ENCODE assay signal across 24 mouse cellular contexts in genomic region chr16:88511348-88511747, GRCm38 (mm10). TPM values are rescaled to one million over a fixed set of nuclear protein-coding genes. Genes with fewer than 3 reads are reported as not detected.
"Had no signal": no experiment of that assay in that cellular context is flagged by ENCODE, and none has a peak within 500 bp of the region (broad histone marks: within the 10 kb centered on the region; RNA-seq: fewer than 3 reads in every experiment).

No protein-coding gene starts in this region.

- H3K4me1 ChIP-seq: kidney, embryonic 15.5 days; limb, embryonic 12.5 days; limb, embryonic 15.5 days; lung, embryonic 15.5 days; megakaryocyte, embryonic 14.5 days; midbrain, embryonic 10.5 days; midbrain, embryonic 13.5 days; neural tube, embryonic 13.5 days had no signal

- H3K9me3 ChIP-seq: kidney, embryonic 15.5 days; limb, embryonic 12.5 days; limb, embryonic 15.5 days; lung, embryonic 15.5 days; midbrain, embryonic 10.5 days; midbrain, embryonic 13.5 days; neural tube, embryonic 13.5 days had no signal

- H3K36me3 ChIP-seq: kidney, embryonic 15.5 days; limb, embryonic 12.5 days; limb, embryonic 15.5 days; lung, embryonic 15.5 days; midbrain, embryonic 10.5 days; midbrain, embryonic 13.5 days; neural tube, embryonic 13.5 days had no signal

- H3K27me3 ChIP-seq: kidney, embryonic 15.5 days; limb, embryonic 12.5 days; limb, embryonic 15.5 days; lung, embryonic 15.5 days; megakaryocyte, embryonic 14.5 days; midbrain, embryonic 13.5 days; neural tube, embryonic 13.5 days had no signal

- H3K4me2 ChIP-seq: kidney, embryonic 15.5 days; limb, embryonic 12.5 days; limb, embryonic 15.5 days; liver, embryonic 11.5 days; lung, embryonic 15.5 days; midbrain, embryonic 13.5 days; neural tube, embryonic 13.5 days had no signal

- ATAC-seq: liver, postnatal 0 days; midbrain, embryonic 13.5 days; midbrain, embryonic 16.5 days had no signal

- H3K4me3 ChIP-seq: kidney, embryonic 15.5 days; limb, embryonic 12.5 days; limb, embryonic 15.5 days; lung, embryonic 15.5 days; megakaryocyte, embryonic 14.5 days; midbrain, embryonic 10.5 days; midbrain, embryonic 13.5 days; myocyte; neural tube, embryonic 13.5 days had no signal

- H3K27ac ChIP-seq: kidney, embryonic 15.5 days; limb, embryonic 12.5 days; limb, embryonic 15.5 days; liver, embryonic 14.5 days; lung, embryonic 15.5 days; midbrain, embryonic 10.5 days; midbrain, embryonic 13.5 days; neural tube, embryonic 13.5 days had no signal

- DNase-seq: kidney, adult 2 months; kidney, postnatal 25 days; left cerebral cortex, postnatal 4 days; liver, postnatal 0 days; lung, postnatal 36 days; retina, postnatal 1 day; thymus, postnatal 25 days had no signal

- H3K9ac ChIP-seq: kidney, embryonic 15.5 days; limb, embryonic 12.5 days; limb, embryonic 15.5 days; liver, embryonic 14.5 days; liver, postnatal 0 days; lung, embryonic 15.5 days; midbrain, embryonic 13.5 days; neural tube, embryonic 13.5 days had no signal

RNA-seq across cellular contexts. Expression of gene Cldn17, which starts 4.6 kb away (rescaled TPM):
- polyA plus RNA-seq: intestine, embryonic 14.5 days; kidney, adult 2 months; kidney, embryonic 15.5 days; limb, embryonic 12.5 days; liver, embryonic 11.5 days; liver, embryonic 14.5 days; liver, postnatal 0 days; lung, embryonic 15.5 days; midbrain, embryonic 10.5 days; midbrain, embryonic 13.5 days; midbrain, embryonic 16.5 days; myocyte; neural tube, embryonic 13.5 days; small intestine, adult 2 months; spleen, adult 2 months; thymus, postnatal 0 days; urinary bladder, adult 2 months had no signal

RNA-seq across cellular contexts. Expression of gene Cldn8, which starts 51.6 kb away (rescaled TPM):
- polyA plus RNA-seq: midbrain, embryonic 13.5 days; midbrain, embryonic 16.5 days; myocyte; neural tube, embryonic 13.5 days had no signal
